Comparison of ENCODE assay signal across 22 mouse cellular contexts in the genomic region with DNA sequence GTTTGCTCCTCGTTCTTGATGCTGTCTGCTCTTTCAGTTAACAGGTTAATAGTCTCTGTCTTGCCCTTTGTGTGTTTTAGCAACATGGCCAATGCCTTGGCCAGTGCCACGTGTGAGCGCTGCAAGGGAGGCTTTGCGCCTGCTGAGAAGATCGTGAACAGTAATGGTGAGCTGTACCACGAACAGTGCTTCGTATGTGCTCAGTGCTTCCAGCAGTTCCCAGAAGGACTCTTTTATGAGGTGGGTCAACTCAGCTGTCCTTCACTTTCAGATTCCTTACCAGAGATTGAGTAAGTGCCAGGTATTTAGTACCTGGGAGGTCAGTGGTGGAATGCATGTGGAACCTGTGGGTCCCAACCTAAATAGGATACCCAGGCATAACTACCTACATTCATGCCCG. TPM values are rescaled to one million over a fixed set of nuclear protein-coding genes. Genes with fewer than 3 reads are reported as not detected.
DNase-seq lines count a peak whose midpoint lies in the region; ATAC-seq and TF ChIP-seq lines count a peak whose summit lies in the region.
"Had no signal": no experiment of that assay in that cellular context is flagged by ENCODE, and none has a peak within 500 bp of the region (broad histone marks: within the 10 kb centered on the region; RNA-seq: fewer than 3 reads in every experiment).

No protein-coding gene starts in this region.

- TF ChIP-seq CTCF in heart, postnatal 0 days (IDR thresholded peaks at IDR 0.05; ENCODE audit: low read depth), result no peak

- H3K27me3 ChIP-seq in heart, postnatal 0 days (ENCODE audit: control insufficient read depth, insufficient read depth, low read length), result no peaks in the 10 kb centered on the region
- H3K27me3 ChIP-seq in heart, embryonic 12.5 days (replicated peaks), result no peaks in the 10 kb centered on the region
- no peaks in the 10 kb centered on the region for H3K27me3 ChIP-seq in midbrain, embryonic 11.5 days (ENCODE audit: control insufficient read depth, insufficient read depth, low read length)
- no peaks in the 10 kb centered on the region for H3K27me3 ChIP-seq in midbrain, embryonic 14.5 days (ENCODE audit: control insufficient read depth, insufficient read depth, low read length)
- H3K27me3 ChIP-seq: CH12.LX; embryonic facial prominence, embryonic 15.5 days; heart, embryonic 15.5 days; hindbrain, embryonic 15.5 days; Patski had no signal

- H3K27ac ChIP-seq in heart, postnatal 0 days (ENCODE audit: low read depth), result peak overlapping the region; percentile 19; the same call in 1 of the 2 replicates
- no peak overlapping the region for H3K27ac ChIP-seq in heart, embryonic 12.5 days (ENCODE audit: poor library complexity, severe bottlenecking)
- H3K27ac ChIP-seq in midbrain, embryonic 11.5 days (ENCODE audit: low read depth, low read length), result no peak overlapping the region
- no peak overlapping the region for H3K27ac ChIP-seq in midbrain, embryonic 14.5 days (replicated peaks; ENCODE audit: low read depth, low read length)
- H3K27ac ChIP-seq: embryonic facial prominence, embryonic 15.5 days; forebrain, embryonic 10.5 days; heart, embryonic 15.5 days; hindbrain, embryonic 15.5 days had no signal

- no peak overlapping the region for H3K9ac ChIP-seq in heart, postnatal 0 days (replicated peaks; ENCODE audit: low read depth, low read length)
- no peak overlapping the region for H3K9ac ChIP-seq in heart, embryonic 12.5 days
- H3K9ac ChIP-seq in midbrain, embryonic 11.5 days (ENCODE audit: low read length), result no peak overlapping the region
- H3K9ac ChIP-seq in midbrain, embryonic 14.5 days (replicated peaks; ENCODE audit: low read length), result no peak overlapping the region
- H3K9ac ChIP-seq: embryonic facial prominence, embryonic 15.5 days; heart, embryonic 15.5 days; hindbrain, embryonic 15.5 days had no signal

- no peak overlapping the region for H3K4me3 ChIP-seq in heart, postnatal 0 days (ENCODE audit: low read depth, low read length)
- no peak overlapping the region for H3K4me3 ChIP-seq in heart, embryonic 12.5 days
- H3K4me3 ChIP-seq in midbrain, embryonic 11.5 days (ENCODE audit: low read depth, low read length), result no peak overlapping the region
- H3K4me3 ChIP-seq in midbrain, embryonic 14.5 days (replicated peaks; ENCODE audit: low read depth, low read length), result no peak overlapping the region
- H3K4me3 ChIP-seq: embryonic facial prominence, embryonic 15.5 days; erythroblast, embryonic 14.5 days; forebrain, embryonic 10.5 days; heart, embryonic 15.5 days; hindbrain, embryonic 15.5 days had no signal

- no peak for ATAC-seq in heart, postnatal 0 days (ENCODE audit: insufficient read depth, low read depth)
- no peak for ATAC-seq in heart, embryonic 12.5 days (ENCODE audit: insufficient number of reproducible peaks, low FRiP score)
- ATAC-seq in midbrain, embryonic 11.5 days (ENCODE audit: low FRiP score), result no peak
- no peak for ATAC-seq in midbrain, embryonic 14.5 days (ENCODE audit: low FRiP score, low TSS enrichment)
- ATAC-seq: activated CD4-positive, CD25-positive, alpha-beta regulatory T cell, adult 4 months; forebrain, embryonic 14.5 days; intestine, embryonic 16.5 days; Patski had no signal

- H3K36me3 ChIP-seq in heart, postnatal 0 days (replicated peaks; ENCODE audit: control insufficient read depth, insufficient read depth, low read length), result peaks cover 28% of the 10 kb centered on the region
- H3K36me3 ChIP-seq in heart, embryonic 12.5 days, result peaks cover 36% of the 10 kb centered on the region
- H3K36me3 ChIP-seq in midbrain, embryonic 11.5 days (ENCODE audit: control insufficient read depth, insufficient read depth, low read length), result no peaks in the 10 kb centered on the region
- peaks cover 3% of the 10 kb centered on the region; the same call in 1 of the 2 replicates for H3K36me3 ChIP-seq in midbrain, embryonic 14.5 days (ENCODE audit: control insufficient read depth, insufficient read depth, low read length)

- peaks cover 40% of the 10 kb centered on the region for H3K4me1 ChIP-seq in heart, postnatal 0 days (ENCODE audit: control insufficient read depth, insufficient read depth)
- H3K4me1 ChIP-seq in heart, embryonic 12.5 days (replicated peaks), result peaks cover 58% of the 10 kb centered on the region
- H3K4me1 ChIP-seq in midbrain, embryonic 11.5 days (ENCODE audit: control insufficient read depth, insufficient read depth, low read length), result no peaks in the 10 kb centered on the region
- H3K4me1 ChIP-seq in midbrain, embryonic 14.5 days (ENCODE audit: control insufficient read depth, insufficient read depth, low read length), result no peaks in the 10 kb centered on the region; the same call in 1 of the 2 replicates
- H3K4me1 ChIP-seq: embryonic facial prominence, embryonic 15.5 days; forebrain, embryonic 10.5 days had no signal

- DNase-seq in heart, adult 11 months, result peak; percentile 86
- no peak for DNase-seq in heart, adult 8-10 months (ENCODE audit: low spot score)
- no peak for DNase-seq in heart, postnatal 0 days (ENCODE audit: low spot score)
- DNase-seq in midbrain, embryonic 11.5 days (ENCODE audit: low spot score, missing footprints), result peak; percentile 68
- no peak for DNase-seq in midbrain, embryonic 14.5 days
- DNase-seq: adrenal gland, postnatal 14 days; cerebellum, adult 18-20 months; cerebellum, postnatal 10 days; embryo, embryonic 11 days; gastrocnemius, postnatal 10 days; heart, postnatal 36 days had no signal

- 89% methylated on average over 8 of the region's 8 CpGs for WGBS in heart, postnatal 0 days
- WGBS in heart, embryonic 12.5 days, result 91% methylated on average over 8 of the region's 8 CpGs
- WGBS in midbrain, embryonic 11.5 days, result 94% methylated on average over 8 of the region's 8 CpGs
- WGBS in midbrain, embryonic 14.5 days, result 95% methylated on average over 8 of the region's 8 CpGs

- TF ChIP-seq EP300 in heart, postnatal 0 days (IDR thresholded peaks at IDR 0.05; ENCODE audit: low read depth), result no peak

- no peak overlapping the region for H3K4me2 ChIP-seq in heart, postnatal 0 days (ENCODE audit: low read depth, low read length)
- H3K4me2 ChIP-seq in heart, embryonic 12.5 days, result no peak overlapping the region
- no peak overlapping the region for H3K4me2 ChIP-seq in midbrain, embryonic 11.5 days
- no peak overlapping the region for H3K4me2 ChIP-seq in midbrain, embryonic 14.5 days (ENCODE audit: low read length)
- H3K4me2 ChIP-seq: embryonic facial prominence, embryonic 15.5 days; heart, embryonic 15.5 days; hindbrain, embryonic 15.5 days had no signal

- H3K9me3 ChIP-seq in heart, postnatal 0 days (replicated peaks; ENCODE audit: control insufficient read depth, low read length), result no peaks in the 10 kb centered on the region
- H3K9me3 ChIP-seq in heart, embryonic 12.5 days (replicated peaks), result no peaks in the 10 kb centered on the region
- H3K9me3 ChIP-seq in midbrain, embryonic 11.5 days (ENCODE audit: control insufficient read depth, low read length), result no peaks in the 10 kb centered on the region
- H3K9me3 ChIP-seq in midbrain, embryonic 14.5 days (ENCODE audit: control insufficient read depth, low read length), result no peaks in the 10 kb centered on the region
- H3K9me3 ChIP-seq: embryonic facial prominence, embryonic 15.5 days; forebrain, embryonic 10.5 days; heart, embryonic 15.5 days; hindbrain, embryonic 15.5 days had no signal

RNA-seq across cellular contexts. Expression of gene Ranbp2, which starts 47.8 kb away (rescaled TPM):
- total RNA-seq in heart, adult 8-10 months (2022), result 10 to 100 TPM; 49.8 to 53.3 (median 51.2) TPM
- total RNA-seq in heart, postnatal 0 days (2014; rRNA removed; ENCODE audit: low replicate concordance), result 31.8 and 32.9 TPM in 2 replicates
- polyA plus RNA-seq in heart, postnatal 0 days (2015; fragmentation: Nextera tagmentation; extraction: Ambion mirVana), result 7.9 and 8.8 TPM in 2 replicates
- 25.6 and 25.8 TPM in 2 replicates for polyA plus RNA-seq in heart, embryonic 12.5 days (2016; fragmentation: Nextera tagmentation; extraction: Ambion mirVana)
- polyA plus RNA-seq in midbrain, embryonic 11.5 days (2014; fragmentation: Nextera tagmentation; extraction: Ambion mirVana), result 29.1 and 33.8 TPM in 2 replicates
- 32.7 and 35.6 TPM in 2 replicates for polyA plus RNA-seq in midbrain, embryonic 14.5 days (2014; fragmentation: Nextera tagmentation; extraction: Ambion mirVana)

Comparison
In these comparisons a context has a peak if more than half of its experiments do, and no peak if none do; other contexts are left out.
1. DNase-seq: peak in heart, adult 11 months (single experiment) and midbrain, embryonic 11.5 days (single experiment); none in heart, adult 8-10 months (single experiment), heart, postnatal 0 days (single experiment) and midbrain, embryonic 14.5 days (single experiment).